Mouse (Mus musculus) CD4-positive, CD25-positive, alpha-beta regulatory T cell, adult 4 months (primary cell): ENCODE data around the gene Ccdc187. TPM values are rescaled to one million over a fixed set of nuclear protein-coding genes. Genes with fewer than 3 reads are reported as not detected.
A peak's percentile ranks its signal among the peaks of the same experiment; 100 is the strongest.

Experiments
- ATAC-seq: one replicate; pipeline ENCODE4 v1.8.0; 2017
- polyA plus RNA-seq, 2 experiments: library from polyadenylated mRNA; unstranded; fragments of 100-300 nt; shearing (Covaris generic); gene quantifications; one replicate each; pipeline ENCODE4 v1.2.1; 2017

Ccdc187 gene
- not detected for polyA plus RNA-seq

DNA sequence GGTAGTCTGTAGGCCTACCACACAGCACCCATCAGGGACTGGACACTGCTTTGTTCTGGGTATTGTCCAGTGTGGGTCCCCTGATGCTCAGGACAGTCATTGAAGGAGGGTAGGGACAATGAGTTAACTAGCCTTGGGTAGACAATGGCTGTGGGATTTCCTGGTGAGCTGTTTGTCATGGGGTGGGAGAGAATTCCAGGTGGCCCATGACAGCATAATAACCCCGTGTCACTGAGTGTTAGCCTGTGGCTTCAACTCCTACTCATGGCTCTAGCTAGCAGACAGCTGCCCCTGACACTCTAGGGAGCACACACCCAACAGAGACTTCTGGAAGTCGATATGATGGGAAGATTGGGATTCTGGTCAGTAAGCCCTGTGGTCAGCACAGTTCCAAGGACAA lies at the start of gene Ccdc187:
Ccdc187 (minus strand) TSS at position 101 of the 400 bp plus-strand sequence.
- no peak for ATAC-seq

DNA sequence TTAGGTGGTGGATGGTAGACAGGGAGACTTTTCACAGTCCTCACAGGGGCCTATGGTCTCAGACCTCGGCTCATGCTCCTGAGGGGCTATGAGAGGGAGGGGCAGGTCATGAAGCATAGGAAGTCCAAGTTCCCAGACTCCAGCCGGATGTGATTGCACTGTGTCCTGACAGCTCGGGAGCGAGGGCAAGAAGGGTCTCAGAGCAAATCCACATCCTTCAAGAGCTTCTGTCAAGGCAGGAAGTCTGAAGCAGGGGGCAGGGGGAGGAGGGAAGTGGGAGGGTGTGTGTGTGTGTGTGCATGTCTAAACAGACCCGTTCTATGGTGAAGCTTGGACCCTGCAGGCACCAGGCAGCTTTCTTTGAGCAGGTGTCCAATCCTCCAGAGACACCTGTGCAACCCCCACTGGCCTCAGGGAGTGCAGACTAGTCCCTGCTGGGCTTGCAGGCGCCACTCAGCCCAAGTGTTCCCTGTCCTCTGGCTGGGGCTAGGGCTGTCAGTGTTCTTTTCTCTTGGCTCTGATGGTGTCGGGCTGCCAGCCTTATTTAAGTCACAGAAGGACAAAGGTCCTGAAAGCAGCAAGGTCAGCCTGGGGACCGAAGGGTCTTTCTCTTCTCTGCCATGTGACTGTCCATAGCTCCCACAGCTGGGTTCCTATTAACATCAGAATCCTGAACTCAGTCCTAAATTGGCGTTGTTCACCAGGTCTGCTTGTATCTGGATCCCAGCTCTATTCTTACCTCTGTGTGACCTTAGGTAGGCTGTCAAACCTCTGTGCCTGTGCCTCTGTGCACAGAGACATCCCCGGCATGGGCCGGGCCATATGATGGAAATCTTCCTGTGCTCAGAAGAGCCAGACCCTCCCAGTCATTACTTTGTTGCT lies 48.5 kb upstream of the Ccdc187 start:
- no peak for ATAC-seq

DNA sequence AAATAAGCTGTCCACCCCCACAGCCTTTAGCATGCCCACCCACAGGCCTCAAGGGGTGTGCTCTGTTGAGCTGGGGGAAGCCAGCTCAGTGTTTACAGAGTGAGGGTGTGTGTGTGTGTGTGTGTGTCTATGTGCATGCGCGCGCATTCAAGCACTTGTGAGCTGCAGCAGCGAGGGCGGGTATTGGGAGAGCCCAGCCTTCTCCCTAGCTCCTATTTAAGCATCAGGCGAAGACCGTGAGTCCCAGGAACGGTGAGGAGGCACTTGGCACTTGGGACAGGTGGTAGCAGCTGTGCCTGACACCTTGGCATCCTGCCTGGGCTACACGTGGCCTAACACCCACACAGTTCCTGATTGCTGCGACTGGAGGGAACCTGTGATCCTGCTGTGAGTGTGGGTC lies 47.7 kb upstream of the Ccdc187 start:
- no peak for ATAC-seq

DNA sequence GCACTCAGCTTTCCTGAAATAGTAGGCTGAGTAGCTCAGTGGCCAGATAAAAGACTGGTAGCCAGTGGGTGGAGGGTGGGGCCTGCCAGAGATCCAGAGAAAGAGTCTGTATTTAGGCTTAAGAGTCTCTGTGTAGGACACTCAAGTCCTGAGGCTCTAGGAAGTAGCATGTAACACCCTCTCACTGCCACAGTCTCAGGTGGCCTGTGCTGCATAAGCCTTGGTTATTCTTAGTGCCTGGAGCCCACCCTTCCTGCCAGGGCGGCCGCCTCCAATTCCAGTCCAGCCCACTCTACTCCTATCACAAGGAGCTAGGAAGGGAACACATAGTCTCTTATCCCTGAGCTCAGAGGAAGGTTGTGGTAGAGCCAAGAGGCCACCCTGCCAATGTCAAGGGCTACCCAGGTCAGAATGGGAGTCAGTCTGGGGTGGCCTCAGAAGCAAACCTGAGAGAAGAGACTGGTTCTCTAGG lies 47.2 kb upstream of the Ccdc187 start:
- no peak for ATAC-seq

DNA sequence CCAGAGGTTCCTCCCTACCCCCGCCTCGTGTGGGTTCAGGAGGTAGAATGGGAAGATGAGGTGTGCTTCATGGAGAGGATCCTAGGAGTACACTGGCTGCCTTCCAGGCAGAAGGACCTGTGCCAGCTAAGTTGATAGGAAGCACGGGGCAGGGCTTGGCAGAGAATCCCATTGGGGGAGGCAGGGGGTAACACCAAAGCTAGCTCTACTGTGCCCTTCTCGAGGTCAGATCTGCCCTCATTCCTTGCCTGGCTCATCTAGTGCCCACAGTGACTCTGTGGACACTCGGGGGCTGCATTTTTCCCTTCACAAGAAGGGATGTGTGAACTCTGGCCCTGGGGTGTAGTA lies 44.8 kb upstream of the Ccdc187 start:
- ATAC-seq, result no peak

DNA sequence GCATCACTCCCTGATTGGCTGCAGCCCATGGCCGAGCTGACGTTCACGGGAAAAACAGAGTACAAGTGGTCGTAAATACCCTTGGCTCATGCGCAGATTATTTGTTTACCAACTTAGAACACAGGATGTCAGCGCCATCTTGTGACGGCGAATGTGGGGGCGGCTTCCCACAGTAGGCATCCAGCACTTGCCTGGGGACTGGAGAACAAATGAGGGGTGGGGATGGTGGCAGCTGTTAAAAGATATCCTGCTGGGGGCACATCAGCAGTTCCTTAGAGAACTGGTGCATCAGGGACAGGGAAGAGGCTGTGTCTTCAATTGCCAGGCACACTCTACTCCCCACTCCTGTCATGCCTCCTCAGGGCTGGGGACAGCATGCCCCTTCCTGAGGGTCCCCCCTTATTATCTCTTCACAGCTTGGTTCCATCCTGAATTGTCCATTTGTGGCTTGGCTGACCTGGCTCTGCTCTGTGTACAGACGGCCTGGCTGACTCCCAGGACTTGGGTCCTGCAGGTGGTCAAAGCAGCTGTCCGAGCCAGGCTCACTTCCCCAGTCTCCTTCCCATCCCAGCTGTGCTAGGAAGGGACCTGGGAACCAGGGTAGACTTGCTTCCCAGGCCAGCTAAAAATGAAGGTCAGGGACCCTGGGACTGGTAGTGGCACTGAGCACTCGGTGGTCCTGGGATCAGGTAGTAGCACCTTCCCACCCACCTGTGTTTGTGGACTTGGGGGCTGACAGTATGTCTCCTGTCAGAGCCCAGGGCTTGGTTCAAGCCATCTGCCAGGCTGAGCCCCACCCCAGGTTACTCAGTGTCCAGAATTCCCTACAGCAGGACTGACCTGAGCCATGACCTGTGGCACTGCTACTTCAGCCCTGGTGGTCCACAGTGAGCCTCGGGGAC lies 44.2 kb upstream of the Ccdc187 start:
- ATAC-seq, result no peak

DNA sequence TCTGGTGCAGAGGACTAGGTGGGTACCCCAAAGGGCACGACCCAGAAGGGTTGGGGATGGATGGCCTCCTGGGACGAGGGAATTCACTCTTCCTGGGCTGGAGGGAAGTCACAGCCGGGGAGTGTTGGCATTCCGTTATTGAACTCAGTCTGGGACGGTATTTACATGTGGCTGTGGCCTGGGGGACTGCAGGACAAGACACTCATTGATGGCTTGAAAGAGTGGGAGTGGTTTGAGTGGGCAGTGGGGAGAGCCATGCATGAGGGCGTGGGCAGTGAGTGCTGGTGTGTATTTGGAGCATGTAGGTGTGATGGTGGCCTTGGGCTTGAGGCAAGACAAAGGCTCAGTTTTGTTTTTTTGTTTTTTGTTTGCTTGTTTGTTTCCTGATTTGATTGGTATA lies 36.3 kb upstream of the Ccdc187 start:
- no peak for ATAC-seq

DNA sequence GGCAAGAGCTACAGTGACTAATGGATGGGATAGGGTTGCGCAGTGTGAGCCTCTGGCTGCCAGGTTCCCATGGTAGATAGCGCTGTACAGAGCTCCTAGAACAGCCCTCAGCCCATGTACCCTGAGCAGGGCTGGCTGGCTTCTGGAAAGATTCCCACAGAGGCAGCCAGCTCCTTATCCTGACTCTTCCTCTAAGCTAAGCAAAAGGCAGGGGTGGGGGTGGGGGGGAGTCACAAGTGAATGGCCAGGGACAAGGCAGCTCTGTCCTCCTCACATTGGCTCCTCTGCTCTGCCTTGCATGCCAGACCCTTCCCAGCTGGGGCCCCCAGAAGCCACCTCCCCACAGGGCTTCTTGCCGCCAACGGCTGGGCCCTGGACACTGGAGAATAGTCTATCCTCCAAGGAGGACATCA lies 35.7 kb upstream of the Ccdc187 start:
- no peak for ATAC-seq

DNA sequence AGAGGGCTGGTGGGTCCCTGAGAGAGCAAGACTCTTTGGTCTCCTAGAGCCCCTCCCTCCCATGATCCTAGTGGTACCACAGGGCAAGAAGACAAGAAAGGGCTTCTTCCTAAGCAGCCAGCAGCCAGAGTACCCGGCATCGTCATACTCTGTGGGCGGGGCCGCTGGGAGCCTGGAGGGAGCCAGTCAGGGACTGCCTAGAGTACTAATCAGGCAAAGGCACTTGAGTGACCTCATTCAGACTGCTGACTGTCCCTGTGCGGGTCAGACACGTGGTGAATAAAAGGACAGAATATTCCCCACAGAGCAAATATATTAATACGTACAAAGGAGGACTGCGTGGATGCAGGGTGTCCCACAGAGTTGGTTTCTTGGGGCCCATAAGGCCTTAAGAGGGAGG lies 35.0 kb upstream of the Ccdc187 start:
- ATAC-seq, result no peak

DNA sequence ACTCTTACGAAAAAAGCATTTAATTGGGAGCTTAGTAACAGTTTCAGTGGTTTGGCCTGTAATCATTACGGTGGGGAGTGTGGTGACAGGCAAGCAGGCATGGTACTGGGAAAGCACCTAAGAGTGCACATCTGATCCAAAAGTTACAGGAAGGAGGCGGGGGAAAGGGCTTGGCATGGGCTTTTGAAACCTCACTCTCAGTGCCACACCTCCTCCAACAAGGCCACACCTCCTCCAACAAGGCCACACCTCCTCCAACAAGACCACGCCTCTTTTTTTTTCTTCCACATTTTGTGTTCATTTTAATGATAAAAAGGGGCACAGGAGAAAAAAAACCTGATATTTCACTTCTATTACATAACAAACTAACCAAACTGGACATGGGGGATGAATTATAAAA lies 33.5 kb upstream of the Ccdc187 start:
- peak; percentile 61 for ATAC-seq

DNA sequence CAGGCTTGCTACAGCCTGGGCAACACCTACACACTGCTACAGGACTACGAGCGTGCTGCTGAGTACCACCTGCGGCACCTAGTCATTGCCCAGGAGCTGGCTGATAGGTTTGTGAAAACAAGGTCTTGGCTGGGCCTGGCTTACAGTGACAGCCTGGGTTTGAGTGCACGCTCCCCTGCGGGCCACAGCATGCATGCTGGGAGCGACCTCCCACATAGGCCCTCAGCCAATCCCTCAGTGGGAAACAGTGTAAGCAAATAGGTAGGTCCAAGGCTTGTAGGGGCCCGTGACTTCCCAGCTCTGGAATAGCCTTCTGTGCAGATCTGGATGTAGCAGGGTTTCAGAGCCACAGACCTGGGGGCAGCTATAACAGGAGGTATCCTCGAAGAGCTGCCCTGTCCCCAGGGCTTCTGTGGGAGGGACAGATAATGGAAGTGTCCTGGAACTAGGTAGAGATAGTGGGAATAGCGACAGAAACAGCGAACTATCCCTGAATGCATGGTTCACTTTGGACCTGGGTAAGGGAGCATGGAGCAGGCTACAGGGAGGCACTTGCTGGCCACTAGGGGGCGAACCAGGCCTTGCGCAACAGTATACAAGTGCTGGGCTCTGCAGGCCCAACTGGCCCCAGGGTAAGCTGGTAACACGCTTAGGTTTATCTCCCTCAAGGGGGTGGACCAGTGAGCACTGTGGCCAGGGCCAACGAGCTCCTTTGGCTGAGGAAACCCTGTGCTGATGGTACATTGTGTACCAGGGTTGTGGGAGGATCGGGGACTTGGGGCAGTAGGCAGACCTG lies 31.2 kb upstream of the Ccdc187 start:
- peak; percentile 79 for ATAC-seq

DNA sequence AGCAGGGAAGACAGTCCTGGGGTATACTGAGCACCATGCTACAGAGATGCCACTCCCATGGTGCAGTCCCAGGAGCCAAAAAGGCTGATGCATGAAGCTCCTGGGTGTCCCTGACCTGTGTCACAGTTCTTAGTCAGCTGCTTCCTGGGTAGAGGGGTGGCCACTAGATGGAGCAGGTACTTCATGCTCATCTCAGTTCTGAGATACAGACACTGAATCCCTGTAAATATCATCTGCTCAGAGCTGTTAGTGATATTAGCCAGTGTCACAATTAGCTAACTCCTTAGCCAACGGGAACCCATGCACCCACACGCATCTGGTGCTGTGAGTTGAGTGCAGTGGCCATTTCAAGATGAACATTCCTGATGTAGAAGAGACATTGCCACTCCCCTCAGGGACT lies 30.6 kb upstream of the Ccdc187 start:
- ATAC-seq, result no peak

DNA sequence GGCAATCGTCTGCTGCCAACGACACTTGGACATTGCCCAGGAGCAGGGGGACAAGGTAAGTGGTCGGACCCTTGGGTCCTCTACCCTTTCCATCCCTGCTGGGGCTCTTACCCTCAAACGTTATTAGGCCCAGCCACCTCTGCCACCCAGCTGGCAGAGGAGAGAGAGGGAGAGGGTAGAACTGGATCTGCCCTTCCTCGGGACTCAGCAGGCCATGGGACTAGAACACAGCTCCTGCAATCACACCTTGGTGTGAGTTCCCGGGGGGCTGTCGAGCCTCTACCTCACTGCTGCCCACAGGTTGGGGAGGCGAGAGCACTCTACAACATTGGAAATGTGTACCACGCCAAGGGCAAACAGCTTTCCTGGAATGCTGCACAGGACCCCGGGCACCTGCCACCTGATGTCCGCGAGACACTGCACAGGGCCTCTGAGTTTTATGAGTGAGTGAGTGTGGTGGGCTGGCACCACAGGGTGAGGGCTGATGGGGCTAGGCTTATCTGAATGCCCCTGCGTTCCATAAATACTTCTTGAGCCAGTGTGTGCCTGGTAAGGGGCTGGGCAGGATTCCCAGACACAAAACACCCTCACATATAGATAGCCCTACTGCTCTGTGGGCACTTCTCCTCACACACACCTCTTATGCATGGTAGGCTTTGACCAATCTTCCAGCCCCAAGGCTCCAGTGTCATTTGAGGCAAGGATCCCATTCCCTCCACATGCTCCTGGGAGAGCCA lies 29.4 kb upstream of the Ccdc187 start:
- ATAC-seq, result no peak

DNA sequence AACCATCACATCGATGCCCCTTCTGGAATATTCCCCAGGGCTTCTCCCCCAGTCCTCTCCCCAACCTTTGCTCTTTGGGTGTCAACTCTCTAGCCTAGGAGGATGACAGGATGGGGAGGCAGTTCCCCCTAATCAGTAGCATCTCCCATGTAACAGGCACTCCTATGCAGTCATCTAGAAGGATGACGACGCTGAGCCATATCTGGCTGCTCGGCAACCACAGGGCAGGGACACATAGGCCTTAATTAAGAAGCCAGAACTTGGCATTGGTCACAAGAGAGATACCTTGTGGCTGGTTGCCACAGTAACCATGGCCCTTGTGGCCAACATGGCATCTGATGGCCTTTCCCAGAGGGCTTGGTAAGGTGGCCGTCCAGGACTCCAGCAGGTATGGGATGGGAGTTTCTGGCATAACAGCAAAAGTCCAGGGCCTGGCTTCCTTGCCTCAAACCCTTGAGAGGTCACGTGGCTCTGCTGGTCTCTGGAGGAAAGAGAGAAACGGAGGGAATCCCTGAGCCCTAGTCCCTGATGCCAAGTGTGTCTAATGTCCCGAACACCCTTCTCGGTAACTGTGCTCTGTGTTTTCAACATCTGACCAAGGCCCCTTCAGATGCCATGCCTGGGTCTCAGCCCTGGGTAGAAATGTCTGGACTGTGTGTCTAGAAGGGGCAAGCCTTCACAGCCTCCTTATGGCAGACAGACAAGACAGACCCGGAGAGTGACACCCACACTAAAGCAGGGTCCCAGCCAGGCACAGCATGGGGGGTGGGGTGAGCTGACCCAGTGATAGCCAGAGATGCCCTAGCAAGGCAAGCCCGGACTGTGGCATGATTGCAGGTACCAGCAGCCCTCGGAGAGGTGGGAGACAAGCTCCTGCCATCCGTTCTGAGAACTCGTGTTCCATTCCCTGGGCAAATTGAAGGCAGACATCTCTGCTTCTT lies 26.2 kb upstream of the Ccdc187 start:
- ATAC-seq, result no peak

DNA sequence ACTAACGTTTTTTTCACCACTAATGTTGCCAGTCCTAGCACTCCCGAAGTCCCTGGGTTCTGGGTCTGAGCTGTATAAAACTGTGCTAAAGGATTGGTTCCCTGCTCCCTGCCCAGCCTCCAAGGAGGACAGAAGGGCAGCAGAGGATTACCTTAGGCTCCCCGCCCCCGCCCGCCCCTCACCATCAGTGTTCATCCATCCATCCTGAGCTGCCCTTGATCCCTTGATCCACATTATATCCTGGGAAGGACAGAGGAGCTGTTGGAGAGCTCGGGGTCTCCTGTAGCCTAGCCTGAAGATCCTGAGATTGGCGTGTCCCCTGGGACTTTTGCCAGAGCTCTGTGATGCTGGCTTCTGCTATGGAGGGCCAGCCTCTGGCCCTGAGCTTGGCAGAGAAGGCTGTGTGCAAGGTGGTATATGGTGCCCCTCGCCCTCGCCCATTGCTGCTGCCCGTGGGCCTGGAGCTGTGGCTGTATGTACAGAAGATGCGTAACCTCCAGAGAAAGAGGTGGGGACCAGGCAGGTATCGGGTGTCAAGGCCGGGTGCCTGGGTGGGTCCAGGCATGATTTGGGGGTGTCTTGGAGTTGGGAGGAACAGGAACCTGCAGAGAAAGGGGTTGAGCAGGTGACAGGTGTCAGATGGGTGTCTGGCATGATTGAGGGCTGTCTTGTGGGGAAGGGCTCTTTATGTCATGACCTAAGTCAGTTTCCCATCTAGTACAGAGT lies 25.3 kb upstream of the Ccdc187 start:
- no peak for ATAC-seq

DNA sequence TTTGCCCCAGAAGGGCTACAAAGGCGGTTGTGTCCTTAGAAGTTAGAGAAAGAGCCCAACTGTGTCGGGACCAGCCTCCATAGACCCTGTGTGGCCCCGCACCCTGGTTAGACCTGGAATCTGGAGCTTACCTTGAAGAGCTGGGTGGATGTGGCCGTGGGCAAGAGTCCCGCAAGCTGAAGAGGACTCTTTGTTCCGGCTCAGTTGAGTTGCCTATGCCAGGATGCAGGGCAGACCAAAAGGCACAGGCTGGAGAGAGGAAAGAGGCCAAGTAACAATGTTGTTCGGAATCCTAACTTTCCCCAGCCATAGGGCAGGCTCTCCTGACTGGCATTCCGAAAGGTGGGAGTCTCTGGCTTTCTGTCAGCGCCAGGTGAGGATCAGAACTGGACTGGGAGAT lies 24.8 kb upstream of the Ccdc187 start:
- ATAC-seq, result no peak

DNA sequence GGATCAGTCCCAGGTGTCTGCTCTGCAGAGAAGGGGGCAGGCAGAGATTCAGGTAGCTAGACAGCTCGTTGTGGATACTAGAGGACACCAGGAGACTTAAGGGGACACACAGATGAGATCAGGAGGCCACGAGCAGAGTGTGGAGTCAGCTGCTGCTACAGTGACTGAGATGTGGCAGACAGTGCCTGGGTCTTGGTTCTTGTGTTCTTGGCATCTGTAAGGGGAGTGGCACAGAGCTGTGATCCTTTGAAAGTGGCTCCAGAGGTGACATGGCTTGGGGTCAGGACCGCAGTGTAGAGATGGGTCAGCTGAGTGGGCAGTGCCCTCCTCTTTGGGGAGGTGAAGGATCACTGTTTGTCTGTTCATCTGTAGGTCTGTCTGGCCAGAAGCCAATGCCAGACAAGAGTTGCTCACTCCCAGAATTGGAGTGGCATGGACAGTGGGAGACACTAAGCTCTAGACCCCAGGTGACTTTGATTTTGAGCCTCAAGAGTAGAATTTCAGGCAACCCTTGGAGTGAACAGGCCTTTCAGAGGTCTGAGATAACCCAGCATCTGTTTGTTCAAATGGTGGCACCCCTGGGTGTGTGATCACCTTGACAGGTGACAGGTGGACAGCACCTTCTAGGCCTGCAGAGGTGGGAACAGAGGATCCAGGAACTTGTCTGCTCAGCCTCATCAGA lies 23.8 kb upstream of the Ccdc187 start:
- ATAC-seq, result no peak

DNA sequence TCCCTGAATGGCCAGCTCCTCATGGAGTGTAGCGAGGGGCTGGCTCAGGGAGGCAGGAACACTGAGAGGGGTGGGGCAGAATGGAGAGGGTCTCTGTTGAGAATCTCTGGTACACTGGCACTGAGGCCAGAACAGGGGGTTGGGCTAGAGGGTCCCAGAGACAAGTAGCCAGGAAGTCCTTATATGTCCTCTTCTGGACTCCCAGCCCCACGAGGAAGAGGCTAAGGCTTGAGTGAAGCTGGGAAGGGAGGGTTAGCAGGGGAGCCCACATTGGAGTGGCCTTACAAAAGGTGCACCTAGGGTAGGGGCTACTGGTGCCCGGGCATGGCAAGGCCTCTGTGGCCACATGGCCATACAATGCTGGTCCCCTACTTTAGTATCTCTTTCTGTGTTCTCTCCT lies 23.0 kb upstream of the Ccdc187 start:
- no peak for ATAC-seq

DNA sequence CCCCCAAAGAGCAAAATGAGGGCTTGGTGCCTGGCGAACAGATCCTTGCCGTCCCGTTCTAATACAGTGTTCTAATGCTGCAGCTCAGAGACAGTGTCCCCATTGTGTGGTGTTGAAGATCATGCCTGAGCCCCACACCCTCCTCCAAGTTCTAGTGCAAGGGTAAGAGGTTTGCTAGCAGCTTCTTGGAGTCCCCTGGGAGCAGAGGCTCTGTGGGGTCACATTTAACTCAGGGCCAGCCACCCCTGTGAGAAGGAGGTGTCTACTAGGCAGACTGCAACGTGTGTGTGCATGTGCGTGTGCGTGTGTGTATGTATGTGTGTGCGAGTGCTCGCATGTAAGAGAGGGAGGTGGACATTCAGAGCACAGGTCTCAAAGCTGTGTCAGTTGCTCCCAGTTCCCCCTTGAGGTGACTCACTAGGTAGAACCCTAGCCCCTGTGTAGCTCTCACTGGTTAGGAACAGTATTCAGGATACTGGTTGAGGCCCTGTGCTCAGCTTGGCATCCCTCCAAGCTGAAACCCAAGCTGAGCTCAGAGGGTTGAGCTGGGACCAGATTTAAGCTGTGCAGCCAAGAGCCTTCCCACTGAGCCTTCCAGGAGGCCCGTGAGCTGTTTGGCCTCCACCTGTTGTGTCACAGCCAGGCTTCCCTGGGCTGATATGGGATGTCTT lies 22.4 kb upstream of the Ccdc187 start:
- ATAC-seq, result no peak
